Mouse (Mus musculus): ENCODE measurements around the gene Krtap1-5.
"Not testable (repeated sequence)": the region's sequence is repeated elsewhere in the genome, so short reads cannot be mapped to it uniquely, and the experiment has no call there.

Gene Krtap1-5

DNA sequence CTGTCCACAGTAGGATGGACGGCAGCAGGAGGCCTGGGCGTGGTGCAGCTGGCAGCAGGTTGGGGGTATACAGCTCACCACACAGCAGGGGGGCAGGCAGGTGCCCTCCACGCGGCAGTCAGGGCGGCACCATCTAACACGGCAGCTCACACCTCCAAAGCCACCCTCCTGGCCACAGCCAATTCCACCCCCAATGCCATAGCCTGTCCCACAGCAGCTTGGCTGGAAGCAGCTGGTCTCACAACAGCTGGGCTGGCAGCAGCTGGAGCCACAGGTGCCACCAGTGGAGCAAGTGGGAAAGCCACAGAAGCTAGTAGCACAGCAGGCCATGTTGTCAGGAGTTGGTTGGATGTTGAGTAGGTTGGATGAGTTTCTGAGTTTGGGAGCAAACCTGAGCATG lies at the start of gene Krtap1-5:
Gene Krtap1-5, minus strand, starts transcription at position 381 of the 400 bp plus-strand sequence.
- Histone ChIP-seq H3K4me3 (replicated peaks; ENCODE audit: low read length) (no peak within 1 kb of the TSS), H3K36me3 (ENCODE audit: insufficient read depth, low read length) (no peaks in the 10 kb centered on the region), H3K4me1 (replicated peaks; ENCODE audit: low read depth, low read length) (no peaks in the 10 kb centered on the region), H3K9me3 (ENCODE audit: low read length) (no peaks in the 10 kb centered on the region), H3K27me3 (ENCODE audit: insufficient read depth, low read length) (no peaks in the 10 kb centered on the region)
- TF ChIP-seq NANOG (IDR thresholded peaks at IDR 0.05; ENCODE audit: borderline replicate concordance, low read length) = no peak
- no peak for TF ChIP-seq POU5F1 (IDR thresholded peaks at IDR 0.05; ENCODE audit: borderline replicate concordance, low read length)
- no peak for TF ChIP-seq CTCF (conservative IDR thresholded peaks at IDR 0.05; ENCODE audit: low read length)

DNA sequence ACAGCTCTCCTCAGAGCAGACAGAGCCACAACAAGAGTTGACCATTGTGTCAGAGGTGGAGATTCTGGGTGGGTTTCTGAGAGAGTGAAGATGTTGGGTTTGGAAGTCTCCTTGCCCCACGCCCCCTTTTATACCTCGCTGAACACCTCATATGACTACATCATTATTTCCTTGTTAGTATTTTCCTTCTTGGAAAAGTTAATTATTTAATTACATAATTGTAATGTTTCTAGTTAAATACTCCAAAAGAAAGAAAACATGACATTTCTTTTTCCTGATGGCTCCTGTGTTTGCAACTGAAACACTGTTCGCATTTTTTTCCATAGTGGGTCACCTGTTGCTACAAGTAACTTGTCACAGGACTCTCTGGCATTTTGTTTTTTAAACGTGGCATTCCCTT lies 47.3 kb upstream of the Krtap1-5 start, which contains the start of gene Krtap4-1:
Gene Krtap4-1, minus strand, starts transcription at position 101 of the 400 bp plus-strand sequence.
- Histone ChIP-seq H3K9me3 (ENCODE audit: low read length) (no peaks in the 10 kb centered on the region), H3K36me3 (ENCODE audit: insufficient read depth, low read length) (no peaks in the 10 kb centered on the region), H3K27me3 (ENCODE audit: insufficient read depth, low read length) (peaks cover 5% of the 10 kb centered on the region; the same call in 1 of the 2 replicates), H3K4me1 (replicated peaks; ENCODE audit: low read depth, low read length) (no peaks in the 10 kb centered on the region), H3K4me3 (replicated peaks; ENCODE audit: low read length) (0 out of 2 replicates have a peak within 1 kb of the TSS, but pooled peaks have one; percentile 7)
- no peak for TF ChIP-seq POU5F1 (IDR thresholded peaks at IDR 0.05; ENCODE audit: borderline replicate concordance, low read length)
- TF ChIP-seq CTCF (conservative IDR thresholded peaks at IDR 0.05; ENCODE audit: low read length) = no peak

DNA sequence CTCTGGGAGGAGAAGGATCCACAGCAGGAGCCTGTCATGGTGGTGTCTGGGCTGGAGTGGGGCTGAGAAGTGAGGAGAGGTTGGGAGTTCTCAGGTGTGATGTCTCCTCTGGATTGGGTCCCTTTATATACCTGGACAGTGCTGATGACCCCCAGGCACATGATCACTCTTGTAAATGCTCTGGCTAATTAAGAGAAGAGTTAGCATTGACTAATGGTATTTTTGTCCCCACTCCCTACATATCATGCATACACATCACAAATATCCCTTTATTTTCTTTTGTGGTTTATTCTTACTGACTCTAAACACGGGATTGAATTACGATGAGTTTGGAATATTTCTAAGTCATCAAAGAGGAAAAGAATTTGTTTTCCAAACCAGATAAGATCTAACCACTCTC lies 39.5 kb upstream of the Krtap1-5 start, which contains the start of gene Gm11562:
Gene Gm11562, minus strand, starts transcription at position 101 of the 400 bp plus-strand sequence.
- Histone ChIP-seq H3K27me3 (ENCODE audit: insufficient read depth, low read length) (no peaks in the 10 kb centered on the region), H3K9me3 (ENCODE audit: low read length) (no peaks in the 10 kb centered on the region), H3K4me3 (replicated peaks; ENCODE audit: low read length) (no peak within 1 kb of the TSS), H3K36me3 (ENCODE audit: insufficient read depth, low read length) (no peaks in the 10 kb centered on the region), H3K4me1 (replicated peaks; ENCODE audit: low read depth, low read length) (no peaks in the 10 kb centered on the region)
- no peak for TF ChIP-seq NANOG (IDR thresholded peaks at IDR 0.05; ENCODE audit: borderline replicate concordance, low read length)
- TF ChIP-seq POU5F1 (IDR thresholded peaks at IDR 0.05; ENCODE audit: borderline replicate concordance, low read length) = no peak
- no peak for TF ChIP-seq CTCF (conservative IDR thresholded peaks at IDR 0.05; ENCODE audit: low read length)

DNA sequence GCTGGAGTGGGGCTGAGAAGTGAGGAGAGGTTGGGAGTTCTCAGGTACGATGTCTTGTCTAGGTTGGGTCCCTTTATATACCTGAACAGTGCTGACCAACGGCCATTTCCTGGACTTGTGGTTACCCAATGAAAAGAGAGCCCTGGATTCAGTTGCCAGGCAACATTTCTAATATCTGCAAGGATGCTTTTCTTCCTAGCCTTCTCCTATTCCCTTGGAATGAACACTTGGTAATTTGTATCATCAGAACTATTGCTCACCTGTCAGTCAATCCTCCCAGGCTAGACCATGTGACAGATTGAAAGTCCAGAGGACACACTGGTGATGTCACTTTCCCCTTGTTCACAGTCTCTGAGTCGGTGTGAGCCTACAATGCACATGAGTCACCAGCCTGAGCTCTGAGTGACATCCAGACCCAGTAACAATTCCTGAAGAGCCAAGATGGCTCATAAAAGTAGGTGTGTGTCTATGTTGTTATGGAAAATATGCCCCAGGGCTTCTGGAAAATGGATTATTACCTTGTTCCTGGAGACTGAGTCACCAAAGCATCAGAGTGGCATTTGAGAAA lies 34.1 kb upstream of the Krtap1-5 start, which contains the start of gene Krtap2-4:
Gene Krtap2-4, minus strand, starts transcription at position 51 of the 568 bp plus-strand sequence.
- Histone ChIP-seq H3K4me3 (replicated peaks; ENCODE audit: low read length) (no peak within 1 kb of the TSS), H3K9me3 (ENCODE audit: low read length) (no peaks in the 10 kb centered on the region), H3K27me3 (ENCODE audit: insufficient read depth, low read length) (no peaks in the 10 kb centered on the region), H3K36me3 (ENCODE audit: insufficient read depth, low read length) (no peaks in the 10 kb centered on the region), H3K4me1 (replicated peaks; ENCODE audit: low read depth, low read length) (no peaks in the 10 kb centered on the region)
- TF ChIP-seq CTCF (conservative IDR thresholded peaks at IDR 0.05; ENCODE audit: low read length) (no peak), POU5F1 (IDR thresholded peaks at IDR 0.05; ENCODE audit: borderline replicate concordance, low read length) (no peak), NANOG (IDR thresholded peaks at IDR 0.05; ENCODE audit: borderline replicate concordance, low read length) (no peak)

DNA sequence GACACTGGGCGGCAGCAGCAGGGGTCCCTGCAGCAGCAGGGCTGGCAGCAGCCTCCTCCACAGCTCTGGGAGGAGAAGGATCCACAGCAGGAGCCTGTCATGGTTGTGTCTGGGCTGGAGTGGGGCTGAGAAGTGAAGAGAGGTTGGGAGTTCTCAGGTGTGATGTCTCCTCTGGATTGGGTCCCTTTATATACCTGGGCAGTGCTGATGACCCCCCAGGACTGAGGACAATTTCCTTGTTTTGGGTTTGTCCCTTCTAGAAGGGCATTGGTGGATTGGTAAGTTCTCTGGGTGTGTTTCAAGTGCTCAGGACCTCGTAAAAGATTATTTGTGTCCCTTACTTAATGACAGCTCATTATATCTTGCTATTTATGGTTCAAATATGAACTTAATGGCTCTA lies 29.3 kb upstream of the Krtap1-5 start, which contains the start of gene Gm11937:
Gene Gm11937, minus strand, starts transcription at position 101 of the 400 bp plus-strand sequence.
- not testable (repeated sequence) for H3K4me3 ChIP-seq (replicated peaks; ENCODE audit: low read length); H3K27me3 ChIP-seq (ENCODE audit: insufficient read depth, low read length)

DNA sequence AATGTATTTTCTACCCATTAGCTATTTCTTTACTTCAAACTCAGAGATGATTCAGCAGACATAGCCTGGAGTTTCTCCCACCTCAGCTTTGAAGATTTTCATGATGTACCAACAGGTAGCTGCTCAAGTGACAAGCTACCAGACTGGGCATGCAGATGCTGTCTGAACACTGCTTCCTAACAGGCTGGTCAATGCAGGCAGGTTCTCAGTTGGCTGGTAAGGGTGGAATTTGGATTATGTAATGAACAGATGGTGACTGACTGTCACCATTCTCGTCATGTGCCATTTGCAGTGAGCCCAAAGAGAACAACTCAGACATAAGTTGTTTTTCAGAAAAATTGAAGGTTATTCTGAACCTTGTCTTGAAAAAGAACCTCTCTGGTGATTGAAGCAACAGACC lies 28.3 kb upstream of the Krtap1-5 start:
- Histone ChIP-seq H3K36me3 (ENCODE audit: insufficient read depth, low read length) (no peaks in the 10 kb centered on the region), H3K4me1 (replicated peaks; ENCODE audit: low read depth, low read length) (no peaks in the 10 kb centered on the region), H3K4me3 (replicated peaks; ENCODE audit: low read length) (no peak overlapping the region), H3K27me3 (ENCODE audit: insufficient read depth, low read length) (no peaks in the 10 kb centered on the region), H3K9me3 (ENCODE audit: low read length) (no peaks in the 10 kb centered on the region)
- TF ChIP-seq POU5F1 (IDR thresholded peaks at IDR 0.05; ENCODE audit: borderline replicate concordance, low read length) (no peak), CTCF (conservative IDR thresholded peaks at IDR 0.05; ENCODE audit: low read length) (no peak)

More for the DNA sequence above, 29.3 kb upstream of the Krtap1-5 start, which contains the start of gene Gm11937:
- H3K9me3 ChIP-seq (ENCODE audit: low read length); H3K36me3 ChIP-seq (ENCODE audit: insufficient read depth, low read length); H3K4me1 ChIP-seq (replicated peaks; ENCODE audit: low read depth, low read length): not testable (repeated sequence)

DNA sequence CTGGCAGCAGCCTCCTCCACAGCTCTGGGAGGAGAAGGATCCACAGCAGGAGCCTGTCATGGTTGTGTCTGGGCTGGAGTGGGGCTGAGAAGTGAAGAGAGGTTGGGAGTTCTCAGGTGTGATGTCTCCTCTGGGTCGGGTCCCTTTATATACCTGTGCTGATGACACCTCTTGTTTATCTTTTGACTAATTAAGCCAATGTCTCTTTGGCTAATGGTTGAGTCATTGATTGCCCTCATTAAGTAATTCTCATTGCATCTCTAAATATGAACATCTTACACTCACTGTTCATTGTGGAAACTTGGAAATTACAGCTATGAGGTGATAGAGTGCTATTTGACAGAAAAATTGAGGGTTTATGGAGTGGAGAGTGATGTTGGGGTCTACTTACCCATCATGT lies 22.4 kb upstream of the Krtap1-5 start, which contains the start of gene Gm11938:
Gene Gm11938, minus strand, starts transcription at position 101 of the 400 bp plus-strand sequence.
- H3K9me3 ChIP-seq (ENCODE audit: low read length); H3K36me3 ChIP-seq (ENCODE audit: insufficient read depth, low read length); H3K27me3 ChIP-seq (ENCODE audit: insufficient read depth, low read length); H3K4me3 ChIP-seq (replicated peaks; ENCODE audit: low read length); H3K4me1 ChIP-seq (replicated peaks; ENCODE audit: low read depth, low read length): not testable (repeated sequence)

DNA sequence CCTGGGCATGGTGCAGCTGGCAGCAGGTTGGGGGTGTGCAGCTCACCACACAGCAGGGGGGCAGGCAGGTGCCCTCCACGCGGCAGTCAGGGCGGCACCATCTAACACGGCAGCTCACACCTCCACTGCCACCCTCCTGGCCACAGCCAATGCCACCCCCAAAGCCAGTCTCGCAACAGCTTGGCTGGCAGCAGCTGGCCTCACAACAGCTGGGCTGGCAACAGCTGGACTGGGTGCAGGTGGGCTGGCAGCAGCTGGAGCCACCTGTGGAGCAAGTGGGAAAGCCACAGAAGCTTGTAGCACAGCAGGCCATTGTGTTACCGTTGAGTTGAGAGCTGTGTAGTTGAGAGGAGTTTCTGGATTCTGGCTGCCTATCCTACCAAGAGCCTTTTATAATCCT lies 16.9 kb upstream of the Krtap1-5 start, which contains the start of gene Krtap9-3:
Gene Krtap9-3, minus strand, starts transcription at position 364 of the 400 bp plus-strand sequence.
- not testable (repeated sequence) for H3K36me3 ChIP-seq (ENCODE audit: insufficient read depth, low read length); H3K9me3 ChIP-seq (ENCODE audit: low read length); H3K27me3 ChIP-seq (ENCODE audit: insufficient read depth, low read length); H3K4me1 ChIP-seq (replicated peaks; ENCODE audit: low read depth, low read length); H3K4me3 ChIP-seq (replicated peaks; ENCODE audit: low read length)

DNA sequence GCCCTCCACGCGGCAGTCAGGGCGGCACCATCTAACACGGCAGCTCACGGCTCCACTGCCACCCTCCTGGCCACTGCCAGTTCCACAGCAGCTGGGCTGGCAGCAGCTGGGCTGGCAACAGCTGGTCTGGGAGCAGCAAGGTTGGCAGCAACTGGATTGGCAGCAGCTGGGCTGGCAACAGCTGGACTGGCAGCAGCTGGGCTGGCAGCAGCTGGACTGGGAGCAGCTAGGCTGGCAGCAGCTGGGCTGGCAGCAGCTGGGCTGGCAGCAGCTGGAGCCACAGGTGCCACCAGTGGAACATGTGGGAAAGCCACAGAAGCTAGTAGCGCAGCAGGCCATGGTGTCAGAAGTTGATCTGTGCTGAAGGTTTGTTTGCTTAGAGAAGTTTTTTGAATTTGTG lies 10.2 kb upstream of the Krtap1-5 start, which contains the start of gene Krtap1-3:
Gene Krtap1-3, minus strand, starts transcription at position 359 of the 400 bp plus-strand sequence.
- no peaks in the 10 kb centered on the region for H3K27me3 ChIP-seq (ENCODE audit: insufficient read depth, low read length)
- H3K4me1 ChIP-seq (replicated peaks; ENCODE audit: low read depth, low read length) = no peaks in the 10 kb centered on the region
- no peaks in the 10 kb centered on the region for H3K9me3 ChIP-seq (ENCODE audit: low read length)
- H3K36me3 ChIP-seq (ENCODE audit: insufficient read depth, low read length) = no peaks in the 10 kb centered on the region
- TF ChIP-seq CTCF (conservative IDR thresholded peaks at IDR 0.05; ENCODE audit: low read length) = no peak
- TF ChIP-seq POU5F1 (IDR thresholded peaks at IDR 0.05; ENCODE audit: borderline replicate concordance, low read length) = no peak
- TF ChIP-seq NANOG (IDR thresholded peaks at IDR 0.05; ENCODE audit: borderline replicate concordance, low read length) = no peak
- no peak within 1 kb of the TSS for H3K4me3 ChIP-seq (replicated peaks; ENCODE audit: low read length)
